Mouse (Mus musculus): ENCODE results near the gene Vdr. TPM values are rescaled to one million over a fixed set of nuclear protein-coding genes. Genes with fewer than 3 reads are reported as not detected.

Gene Vdr
- total and polyA plus RNA-seq, 3 experiments, result 1.1 to 2.3 (median 2.0) TPM

DNA sequence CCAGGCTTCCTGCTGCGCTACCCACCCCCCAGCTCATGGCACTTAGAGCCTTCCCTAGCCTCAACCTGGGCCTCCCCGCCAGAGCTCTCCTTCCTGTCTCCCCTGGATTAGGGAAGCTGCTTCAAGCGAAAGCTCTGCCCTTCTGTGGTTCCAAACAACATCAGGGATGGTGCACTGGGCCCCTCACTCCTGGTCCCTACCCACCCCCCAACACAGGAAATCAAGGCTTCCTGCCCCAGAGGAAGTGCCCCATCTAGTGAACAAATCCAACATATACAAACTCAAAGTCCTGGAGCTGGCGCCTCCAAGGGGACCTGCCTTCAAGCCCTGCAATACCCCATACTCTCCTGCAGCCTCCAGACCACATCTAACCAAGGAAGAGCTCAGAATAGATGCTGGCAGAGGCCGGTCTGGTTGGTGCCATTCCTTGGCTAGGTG, 81.5 kb downstream of the Vdr start:
- Histone ChIP-seq H3K4me3 (peak overlapping the region; percentile 75), H3K79me2 (replicated peaks; ENCODE audit: control insufficient read depth, insufficient read depth, low read length) (0 out of 2 replicates have a peak, but pooled peaks cover 4% of the 10 kb centered on the region), H3K4me1 (ENCODE audit: control insufficient read depth, insufficient read depth, low read length) (peaks cover 28% of the 10 kb centered on the region), H3K27ac (peak overlapping the region; percentile 88), H3K36me3 (ENCODE audit: control insufficient read depth, insufficient read depth, low read length) (peaks cover 3% of the 10 kb centered on the region), H3K9ac (ENCODE audit: low read depth, low read length) (peak overlapping the region; percentile 90), H3K27me3 (ENCODE audit: control insufficient read depth, insufficient read depth, low read length) (no peaks in the 10 kb centered on the region)
- intact Hi-C loops (cut with DNase I), result no loop called here
- TF ChIP-seq POLR2A (IDR thresholded peaks at IDR 0.05; ENCODE audit: insufficient read depth, low read depth, low read length) (no peak), EP300 (IDR thresholded peaks at IDR 0.05; ENCODE audit: insufficient read depth, low read depth, low read length) (no peak), CTCF (IDR thresholded peaks at IDR 0.05) (peak; percentile 46)
- WGBS, result 33% methylated on average over 5 of the region's 5 CpGs
- peak; percentile 67 to 69 for DNase-seq

- peak overlapping the region; percentile 46 for H3K9ac ChIP-seq (ENCODE audit: low read depth, low read length)
- H3K36me3 ChIP-seq (ENCODE audit: control insufficient read depth, insufficient read depth, low read length), result peaks cover 9% of the 10 kb centered on the region
- TF ChIP-seq CTCF (IDR thresholded peaks at IDR 0.05), result no peak
- TF ChIP-seq EP300 (IDR thresholded peaks at IDR 0.05; ENCODE audit: insufficient read depth, low read depth, low read length), result no peak
- no peak for TF ChIP-seq POLR2A (IDR thresholded peaks at IDR 0.05; ENCODE audit: insufficient read depth, low read depth, low read length)
- H3K4me1 ChIP-seq (ENCODE audit: control insufficient read depth, insufficient read depth, low read length), result peaks cover 34% of the 10 kb centered on the region
- H3K27ac ChIP-seq, result peak overlapping the region; percentile 88
- 23% methylated on average over 6 of the region's 6 CpGs for WGBS
- intact Hi-C loops (cut with DNase I), result no loop called here
- H3K27me3 ChIP-seq (ENCODE audit: control insufficient read depth, insufficient read depth, low read length), result no peaks in the 10 kb centered on the region
- peak overlapping the region; percentile 75 for H3K4me3 ChIP-seq
- 0 out of 2 replicates have a peak, but pooled peaks cover 4% of the 10 kb centered on the region for H3K79me2 ChIP-seq (replicated peaks; ENCODE audit: control insufficient read depth, insufficient read depth, low read length)
- DNase-seq, result no peak
These were observed 82.1 kb downstream of the Vdr start for GRCm38 (mm10) chr15:97828221-97828842.

DNA sequence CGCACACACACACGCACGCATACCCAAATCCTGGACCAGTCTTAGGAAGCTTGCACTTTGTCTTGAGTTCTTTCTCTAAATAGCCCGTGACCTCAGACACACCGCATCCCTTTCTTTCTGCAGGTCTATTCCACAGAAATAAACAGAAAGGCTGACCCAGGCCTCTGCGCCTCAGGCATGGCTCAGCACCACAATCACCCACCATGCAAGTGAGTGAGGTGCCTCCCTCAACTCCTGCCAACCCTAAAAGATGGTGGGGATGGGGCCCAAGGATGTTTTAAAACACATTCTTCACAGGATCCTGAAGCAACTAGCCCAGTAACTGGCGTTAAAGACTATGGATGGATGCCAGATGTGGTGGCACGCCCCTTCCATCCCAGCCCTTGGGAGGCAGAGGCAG, 83.0 kb downstream of the Vdr start:
- intact Hi-C loops (cut with DNase I), result no loop called here

GRCm38 (mm10) chr15:97826588-97827261, 83.7 kb downstream of the Vdr start:
- H3K79me2 ChIP-seq (replicated peaks; ENCODE audit: control insufficient read depth, insufficient read depth, low read length), result peaks cover 4% of the 10 kb centered on the region; the same call in 1 of the 2 replicates
- DNase-seq, result peak in 1 of 2 experiments; percentile 20
- H3K9ac ChIP-seq (ENCODE audit: low read depth, low read length), result no peak overlapping the region
- intact Hi-C loops (cut with DNase I), result no loop called here
- H3K4me3 ChIP-seq, result no peak overlapping the region; the same call in 1 of the 2 replicates
- 59% methylated on average over 5 of the region's 5 CpGs for WGBS
- no peaks in the 10 kb centered on the region for H3K27me3 ChIP-seq (ENCODE audit: control insufficient read depth, insufficient read depth, low read length)
- peak overlapping the region; percentile 90 for H3K27ac ChIP-seq
- TF ChIP-seq POLR2A (IDR thresholded peaks at IDR 0.05; ENCODE audit: insufficient read depth, low read depth, low read length) (no peak), CTCF (IDR thresholded peaks at IDR 0.05) (no peak), EP300 (IDR thresholded peaks at IDR 0.05; ENCODE audit: insufficient read depth, low read depth, low read length) (no peak)
- peaks cover 38% of the 10 kb centered on the region for H3K4me1 ChIP-seq (ENCODE audit: control insufficient read depth, insufficient read depth, low read length)
- peaks cover 19% of the 10 kb centered on the region for H3K36me3 ChIP-seq (ENCODE audit: control insufficient read depth, insufficient read depth, low read length)

More for the DNA sequence above, 83.0 kb downstream of the Vdr start:
- Histone ChIP-seq H3K27ac (0 out of 2 replicates have a peak overlapping the region, but pooled peaks have one; percentile 15), H3K4me3 (no peak overlapping the region), H3K27me3 (ENCODE audit: control insufficient read depth, insufficient read depth, low read length) (no peaks in the 10 kb centered on the region), H3K4me1 (ENCODE audit: control insufficient read depth, insufficient read depth, low read length) (peaks cover 37% of the 10 kb centered on the region), H3K36me3 (ENCODE audit: control insufficient read depth, insufficient read depth, low read length) (peaks cover 16% of the 10 kb centered on the region), H3K79me2 (replicated peaks; ENCODE audit: control insufficient read depth, insufficient read depth, low read length) (peaks cover 4% of the 10 kb centered on the region; the same call in 1 of the 2 replicates), H3K9ac (ENCODE audit: low read depth, low read length) (no peak overlapping the region)
- 57% methylated on average over 8 of the region's 8 CpGs for WGBS
- DNase-seq, result peak; percentile 8 to 21
- no peak for TF ChIP-seq POLR2A (IDR thresholded peaks at IDR 0.05; ENCODE audit: insufficient read depth, low read depth, low read length)
- no peak for TF ChIP-seq CTCF (IDR thresholded peaks at IDR 0.05)
- no peak for TF ChIP-seq EP300 (IDR thresholded peaks at IDR 0.05; ENCODE audit: insufficient read depth, low read depth, low read length)

GRCm38 (mm10) chr15:97825941-97826587, 84.4 kb downstream of the Vdr start:
- Histone ChIP-seq H3K36me3 (ENCODE audit: control insufficient read depth, insufficient read depth, low read length) (peaks cover 21% of the 10 kb centered on the region), H3K27me3 (ENCODE audit: control insufficient read depth, insufficient read depth, low read length) (no peaks in the 10 kb centered on the region), H3K79me2 (replicated peaks; ENCODE audit: control insufficient read depth, insufficient read depth, low read length) (peaks cover 4% of the 10 kb centered on the region; the same call in 1 of the 2 replicates), H3K4me1 (ENCODE audit: control insufficient read depth, insufficient read depth, low read length) (peaks cover 41% of the 10 kb centered on the region), H3K27ac (peak overlapping the region; percentile 90), H3K9ac (ENCODE audit: low read depth, low read length) (peak overlapping the region; percentile 65; the same call in 1 of the 2 replicates), H3K4me3 (peak overlapping the region; percentile 47)
- DNase-seq, result peak in 1 of 2 experiments; percentile 29
- TF ChIP-seq EP300 (IDR thresholded peaks at IDR 0.05; ENCODE audit: insufficient read depth, low read depth, low read length) (no peak), POLR2A (IDR thresholded peaks at IDR 0.05; ENCODE audit: insufficient read depth, low read depth, low read length) (no peak), CTCF (IDR thresholded peaks at IDR 0.05) (no peak)
- WGBS, result 46% methylated on average over 12 of the region's 12 CpGs
- intact Hi-C loops (cut with DNase I), result loop anchor here (1.0 kb wide), 1 partner anchor 23 kb away; no protein-coding TSS in a partner anchor

Data from heart, adult 2 months (tissue).